Mouse (Mus musculus) MEL (cell line): ENCODE measurements around the gene Tagap. TPM values are rescaled to one million over a fixed set of nuclear protein-coding genes. Genes with fewer than 3 reads are reported as not detected.

Source experiments
- DNase-seq: peaks from one replicate; pipeline ENCODE4 v3.0.0; 2011; ENCODE audit warnings: low read depth, low spot score
- H3K27ac ChIP-seq: 2 replicates; pipeline ENCODE4 v1.5.1; 2012; ENCODE audit warnings: low read depth, mild to moderate bottlenecking, control low read depth, low read length, moderate library complexity; ENCODE audit not compliant: control insufficient read depth
- H3K27me3 ChIP-seq, 2 experiments: fragments of 150-350 bp in 1 of 2; sonication (generic) in 1 of 2; 2 replicates each; pipeline ENCODE4 v1.6.1; 2012; ENCODE audit warnings: low read length in 2 of 2, mild to moderate bottlenecking in 2 of 2, improper control_type of control experiment in 1 of 2, moderate library complexity in 1 of 2; ENCODE audit not compliant: insufficient read depth in 2 of 2, control insufficient read depth in 1 of 2
- H3K36me3 ChIP-seq, 2 experiments: 2 replicates each; pipeline ENCODE4 v1.6.1; 2012 to 2014; ENCODE audit warnings: low read length in 2 of 2, improper control_type of control experiment in 1 of 2, inconsistent platforms in 1 of 2, mild to moderate bottlenecking in 1 of 2; ENCODE audit not compliant: insufficient read depth in 2 of 2, control insufficient read depth in 1 of 2
- H3K4me1 ChIP-seq, 2 experiments: fragments of 150-350 bp in 1 of 2; sonication (generic) in 1 of 2; 2 replicates each; pipeline ENCODE4 v1.6.1; 2012; ENCODE audit warnings: low read length in 2 of 2, improper control_type of control experiment in 1 of 2, mild to moderate bottlenecking in 1 of 2; ENCODE audit not compliant: insufficient read depth in 2 of 2, control insufficient read depth in 1 of 2
- H3K4me3 ChIP-seq, 2 experiments: fragments of 150-350 bp in 1 of 2; sonication (generic) in 1 of 2; 2 replicates each; pipeline ENCODE4 v1.5.1; 2012; ENCODE audit warnings: low read depth in 2 of 2, low read length in 2 of 2, mild to moderate bottlenecking in 2 of 2, moderate library complexity in 2 of 2, control low read depth in 1 of 2, improper control_type of control experiment in 1 of 2; ENCODE audit not compliant: control insufficient read depth in 1 of 2, insufficient read depth in 1 of 2
- H3K79me2 ChIP-seq: 2 replicates; pipeline ENCODE4 v1.6.1; 2012; ENCODE audit warnings: mild to moderate bottlenecking, low read length, moderate library complexity; ENCODE audit not compliant: control insufficient read depth, poor library complexity, insufficient read depth
- H3K9ac ChIP-seq: 2 replicates; pipeline ENCODE4 v1.6.1; 2012; ENCODE audit warnings: low read depth, mild to moderate bottlenecking, control low read depth, low read length, moderate library complexity; ENCODE audit not compliant: control insufficient read depth, poor library complexity, severe bottlenecking
- H3K9me3 ChIP-seq: fragments of 150-350 bp; sonication (generic); replicated peaks from 2 replicates; pipeline ENCODE4 v1.6.1; 2012; ENCODE audit warnings: mild to moderate bottlenecking, low read length, improper control_type of control experiment, moderate library complexity; ENCODE audit not compliant: insufficient read depth
- BHLHE40 ChIP-seq: IDR thresholded peaks from 2 replicates; pipeline ENCODE4 v1.6.1; 2012; ENCODE audit warnings: low read depth, mild to moderate bottlenecking, inconsistent platforms, low read length, improper control_type of control experiment, borderline replicate concordance
- CHD1 ChIP-seq: IDR thresholded peaks from 2 replicates; pipeline ENCODE4 v1.6.1; 2012; ENCODE audit warnings: low read depth, mild to moderate bottlenecking, inconsistent platforms, low read length, improper control_type of control experiment
- CHD2 ChIP-seq: IDR thresholded peaks from 2 replicates; pipeline ENCODE4 v1.6.1; 2011; ENCODE audit warnings: low read length, improper control_type of control experiment
- CTCF ChIP-seq, 3 experiments: IDR thresholded peaks in 2 of 3; conservative IDR thresholded peaks in 1 of 3; 2 replicates each; pipeline ENCODE4 v1.5.1; 2011 to 2012; ENCODE audit warnings: low read length in 3 of 3, low read depth in 2 of 3, mild to moderate bottlenecking in 2 of 3, improper control_type of control experiment in 1 of 3, inconsistent platforms in 1 of 3, mixed read lengths in 1 of 3, moderate library complexity in 1 of 3; ENCODE audit not compliant: control insufficient read depth in 1 of 3, insufficient read depth in 1 of 3, poor library complexity in 1 of 3, severe bottlenecking in 1 of 3
- E2F4 ChIP-seq: IDR thresholded peaks from 2 replicates; pipeline ENCODE4 v1.6.1; 2011; ENCODE audit warnings: low read depth, low read length, improper control_type of control experiment, borderline replicate concordance
- ELF1 ChIP-seq: IDR thresholded peaks from 2 replicates; pipeline ENCODE4 v1.6.1; 2014; ENCODE audit warnings: low read depth, mild to moderate bottlenecking, inconsistent platforms, low read length, improper control_type of control experiment, moderate library complexity
- EP300 ChIP-seq, 2 experiments: IDR thresholded peaks; 2 replicates each; pipeline ENCODE4 v1.6.1; 2011; ENCODE audit warnings: improper control_type of control experiment in 2 of 2, low read length in 2 of 2, low read depth in 1 of 2, mild to moderate bottlenecking in 1 of 2
- ETS1 ChIP-seq: IDR thresholded peaks from 2 replicates; pipeline ENCODE4 v1.6.1; 2012; ENCODE audit warnings: low read depth, mild to moderate bottlenecking, inconsistent platforms, low read length, improper control_type of control experiment, moderate library complexity
- GABPA ChIP-seq: IDR thresholded peaks from 2 replicates; pipeline ENCODE4 v1.6.1; 2012; ENCODE audit warnings: low read depth, mild to moderate bottlenecking, inconsistent platforms, low read length, improper control_type of control experiment, moderate library complexity
- HCFC1 ChIP-seq: IDR thresholded peaks from 2 replicates; pipeline ENCODE4 v1.6.1; 2012; ENCODE audit warnings: low read depth, mild to moderate bottlenecking, inconsistent platforms, low read length, improper control_type of control experiment, moderate library complexity
- JUND ChIP-seq: IDR thresholded peaks from 2 replicates; pipeline ENCODE4 v1.6.1; 2011; ENCODE audit warnings: low read depth, mild to moderate bottlenecking, improper control_type of control experiment, low read length
- MAZ ChIP-seq: IDR thresholded peaks from 2 replicates; pipeline ENCODE4 v1.6.1; 2012; ENCODE audit warnings: low read depth, mild to moderate bottlenecking, inconsistent platforms, low read length, improper control_type of control experiment
- MEF2A ChIP-seq: IDR thresholded peaks from 2 replicates; pipeline ENCODE4 v1.6.1; 2014; ENCODE audit warnings: low read depth, mild to moderate bottlenecking, inconsistent platforms, low read length, improper control_type of control experiment; ENCODE audit not compliant: poor library complexity, insufficient replicate concordance, severe bottlenecking; ENCODE audit errors: extremely low read depth
- NELFE ChIP-seq: IDR thresholded peaks from 2 replicates; pipeline ENCODE4 v1.6.1; 2011; ENCODE audit warnings: low read depth, low read length, improper control_type of control experiment
- POLR2AphosphoS2 ChIP-seq: IDR thresholded peaks from 2 replicates; pipeline ENCODE4 v1.6.1; 2011; ENCODE audit warnings: low read length, improper control_type of control experiment
- POLR2AphosphoS5 ChIP-seq: IDR thresholded peaks from 2 replicates; pipeline ENCODE4 v1.6.1; 2012; ENCODE audit warnings: low read depth, borderline replicate concordance, mild to moderate bottlenecking, inconsistent platforms, low read length, moderate library complexity, mixed read lengths
- RAD21 ChIP-seq: IDR thresholded peaks from 2 replicates; pipeline ENCODE4 v1.6.1; 2011; ENCODE audit warnings: mild to moderate bottlenecking, low read depth, low read length, improper control_type of control experiment
- RCOR1 ChIP-seq: IDR thresholded peaks from 2 replicates; pipeline ENCODE4 v1.6.1; 2012; ENCODE audit warnings: low read depth, mild to moderate bottlenecking, inconsistent platforms, low read length, improper control_type of control experiment
- SIN3A ChIP-seq: IDR thresholded peaks from 2 replicates; pipeline ENCODE4 v1.6.1; 2012; ENCODE audit warnings: low read length, improper control_type of control experiment, inconsistent platforms
- TAL1 ChIP-seq: IDR thresholded peaks from 2 replicates; pipeline ENCODE4 v1.6.1; 2012; ENCODE audit warnings: mild to moderate bottlenecking, inconsistent platforms, low read length, moderate library complexity, mixed read lengths
- TBP ChIP-seq: IDR thresholded peaks from 2 replicates; pipeline ENCODE4 v1.8.0; 2011; ENCODE audit warnings: low read depth, low read length, improper control_type of control experiment
- TCF12 ChIP-seq: IDR thresholded peaks from 2 replicates; pipeline ENCODE4 v1.6.1; 2014; ENCODE audit warnings: low read depth, mild to moderate bottlenecking, inconsistent platforms, low read length, improper control_type of control experiment, moderate library complexity
- UBTF ChIP-seq: IDR thresholded peaks from 2 replicates; pipeline ENCODE4 v1.6.1; 2012; ENCODE audit warnings: low read depth, mild to moderate bottlenecking, inconsistent platforms, low read length, improper control_type of control experiment, moderate library complexity, borderline replicate concordance; ENCODE audit not compliant: insufficient read depth
- ZC3H11A ChIP-seq: IDR thresholded peaks from 2 replicates; pipeline ENCODE4 v1.6.1; 2012; ENCODE audit warnings: low read depth, mild to moderate bottlenecking, inconsistent platforms, low read length, improper control_type of control experiment
- ZKSCAN1 ChIP-seq: IDR thresholded peaks from 2 replicates; pipeline ENCODE4 v1.6.1; 2012; ENCODE audit warnings: low read depth, mild to moderate bottlenecking, inconsistent platforms, low read length, improper control_type of control experiment, moderate library complexity
- ZMIZ1 ChIP-seq: IDR thresholded peaks from 2 replicates; pipeline ENCODE4 v1.6.1; 2012; ENCODE audit warnings: low read depth, mild to moderate bottlenecking, inconsistent platforms, low read length, improper control_type of control experiment, moderate library complexity
- ZNF384 ChIP-seq: IDR thresholded peaks from 2 replicates; pipeline ENCODE4 v1.6.1; 2012; ENCODE audit warnings: low read depth, mild to moderate bottlenecking, inconsistent platforms, low read length, improper control_type of control experiment
- polyA plus RNA-seq, 2 experiments: library from polyadenylated mRNA; stranded (reverse) in 1 of 2; unstranded in 1 of 2; fragments of >175 nt in 1 of 2; fragments of >200 nt in 1 of 2; gene quantifications; 2 replicates each; pipeline versions ENCODE4 v1.2.1 to v1.2.4; 2012; ENCODE audit warnings: low replicate concordance in 2 of 2, low read depth in 1 of 2; ENCODE audit not compliant: insufficient read length in 2 of 2, insufficient read depth in 1 of 2, missing spikeins in 1 of 2
- total RNA-seq: library from RNA; depleted of rRNA; stranded (reverse); fragments of 300-350 nt; gene quantifications from 2 replicates; pipeline ENCODE4 v1.2.3, GENCODE M21; 2012

Gene Tagap
- total and polyA plus RNA-seq, 3 experiments: 4.3 to 4.5 TPM; not detected in 1

GRCm38 (mm10) chr17:7888291-7888690 lies 37.5 kb upstream of the Tagap start:
- Histone ChIP-seq H3K9ac (no peak overlapping the region), H3K4me1 (peaks cover 0 to 4% of the 10 kb centered on the region in 2 experiments; a peak in 1 of 4 replicates), H3K36me3 (no peaks in the 10 kb centered on the region), H3K79me2 (no peaks in the 10 kb centered on the region), H3K9me3 (no peaks in the 10 kb centered on the region), H3K4me3 (no peak overlapping the region), H3K27me3 (peaks cover 0 to 15% of the 10 kb centered on the region in 2 experiments; a peak in 3 of 4 replicates), H3K27ac (no peak overlapping the region)
- no peak for DNase-seq
- TF ChIP-seq MAZ: no peak
- no peak for TF ChIP-seq POLR2AphosphoS5
- TF ChIP-seq E2F4: no peak
- no peak for TF ChIP-seq TBP
- no peak for TF ChIP-seq SIN3A
- TF ChIP-seq CTCF (IDR thresholded peaks at IDR 0.05 in 2 of 3, conservative IDR thresholded peaks at IDR 0.05 in 1 of 3; ENCODE audit: control insufficient read depth in 1 of 3, insufficient read depth in 1 of 3, low read depth in 2 of 3, low read length in 3 of 3, poor library complexity in 1 of 3, severe bottlenecking in 1 of 3): no peak
- no peak for TF ChIP-seq ZMIZ1
- TF ChIP-seq UBTF: no peak
- no peak for TF ChIP-seq TCF12
- no peak for TF ChIP-seq ZKSCAN1
- no peak for TF ChIP-seq ZC3H11A
- no peak for TF ChIP-seq ETS1
- TF ChIP-seq NELFE: no peak
- no peak for TF ChIP-seq RCOR1
- TF ChIP-seq GABPA: no peak
- TF ChIP-seq RAD21: no peak
- no peak for TF ChIP-seq HCFC1
- no peak for TF ChIP-seq MEF2A

GRCm38 (mm10) chr17:7889026-7889425 lies 36.8 kb upstream of the Tagap start:
- peaks cover 0 to 4% of the 10 kb centered on the region in 2 experiments; a peak in 1 of 4 replicates for H3K4me1 ChIP-seq

More at GRCm38 (mm10) chr17:7889026-7889425, 36.8 kb upstream of the Tagap start:
- Histone ChIP-seq H3K9me3 (no peaks in the 10 kb centered on the region), H3K79me2 (no peaks in the 10 kb centered on the region), H3K4me3 (no peak overlapping the region), H3K36me3 (no peaks in the 10 kb centered on the region), H3K27me3 (peaks cover 0 to 15% of the 10 kb centered on the region in 2 experiments; a peak in 3 of 4 replicates), H3K9ac (no peak overlapping the region), H3K27ac (no peak overlapping the region)
- no peak for DNase-seq
- TF ChIP-seq RAD21: no peak
- no peak for TF ChIP-seq BHLHE40
- no peak for TF ChIP-seq POLR2AphosphoS2
- no peak for TF ChIP-seq ZNF384
- TF ChIP-seq ELF1: no peak
- no peak for TF ChIP-seq TCF12
- no peak for TF ChIP-seq CHD2
- TF ChIP-seq ETS1: no peak
- TF ChIP-seq SIN3A: no peak
- no peak for TF ChIP-seq EP300 (IDR thresholded peaks at IDR 0.05; ENCODE audit: low read depth in 1 of 2, low read length in 2 of 2)
- TF ChIP-seq HCFC1: no peak
- no peak for TF ChIP-seq TAL1
- TF ChIP-seq E2F4: no peak
- no peak for TF ChIP-seq GABPA
- no peak for TF ChIP-seq MEF2A
- no peak for TF ChIP-seq NELFE
- no peak for TF ChIP-seq JUND
- TF ChIP-seq CHD1: no peak
- no peak for TF ChIP-seq ZKSCAN1
- no peak for TF ChIP-seq RCOR1
